Mouse (Mus musculus) myocyte (in vitro differentiated cells): ENCODE results near the gene Cdk12.

ENCODE experiments used
- CEBPB ChIP-seq: IDR thresholded peaks from 2 replicates; pipeline ENCODE4 v1.6.1; 2011; ENCODE audit warnings: mild to moderate bottlenecking, moderate library complexity; ENCODE audit not compliant: poor library complexity, insufficient read depth, severe bottlenecking
- MYOD1 ChIP-seq, 3 experiments: IDR thresholded peaks; one replicate each; pipeline ENCODE4 v1.6.1; 2011; ENCODE audit warnings: control low read depth in 2 of 3, low read depth in 2 of 3, mild to moderate bottlenecking in 2 of 3, moderate library complexity in 1 of 3; ENCODE audit not compliant: insufficient read length in 2 of 3, control insufficient read depth in 1 of 3
- POLR2A ChIP-seq: IDR thresholded peaks from one replicate; pipeline ENCODE4 v1.6.1; 2011; ENCODE audit warnings: low read depth, mild to moderate bottlenecking, control low read depth, moderate library complexity; ENCODE audit not compliant: insufficient read length
- POLR2AphosphoS2 ChIP-seq: IDR thresholded peaks from one replicate; pipeline ENCODE4 v1.6.1; 2011; ENCODE audit warnings: low read depth, control low read depth; ENCODE audit not compliant: insufficient read length
- USF1 ChIP-seq: IDR thresholded peaks from one replicate; pipeline ENCODE4 v1.6.1; 2011; ENCODE audit warnings: low read depth, mild to moderate bottlenecking, control low read depth, moderate library complexity

DNA sequence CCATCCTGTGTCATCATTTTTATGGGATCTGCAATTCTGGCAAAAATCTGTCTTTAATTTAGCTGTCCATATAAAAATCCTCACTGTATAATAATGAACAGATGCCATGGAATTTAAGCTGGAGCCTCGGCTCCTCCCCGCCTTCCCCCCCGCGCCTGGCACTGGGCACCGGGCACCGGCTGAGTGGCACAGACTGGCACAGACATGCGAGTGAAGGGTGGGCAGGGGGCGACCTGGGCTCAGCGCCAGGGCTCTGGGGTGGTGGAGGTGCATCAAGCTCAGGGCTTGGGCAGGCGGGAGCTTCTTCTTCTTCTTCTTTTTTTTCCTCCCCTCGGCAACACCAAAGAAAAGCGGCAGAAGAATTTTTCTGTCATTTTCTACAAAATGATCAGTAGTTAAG, 117.5 kb downstream of the Cdk12 start:
- no peak for TF ChIP-seq POLR2A
- TF ChIP-seq POLR2AphosphoS2, result no peak
- TF ChIP-seq MYOD1 (IDR thresholded peaks at IDR 0.05; ENCODE audit: control insufficient read depth in 1 of 3, insufficient read length in 2 of 3, low read depth in 2 of 3), result no peak
- no peak for TF ChIP-seq CEBPB
- TF ChIP-seq USF1, result no peak
